Mouse (Mus musculus): ENCODE measurements around the gene Mrpl55. TPM values are rescaled to one million over a fixed set of nuclear protein-coding genes. Genes with fewer than 3 reads are reported as not detected.
A peak's percentile ranks its signal among the peaks of the same experiment; 100 is the strongest.

Mrpl55 gene
- polyA plus RNA-seq, 1 experiment from 2014 or later = 89.8 TPM

GRCm38 (mm10) chr11:59212892-59213494, 10.7 kb downstream of the Mrpl55 start:
- Histone ChIP-seq H3K9me3 (replicated peaks; ENCODE audit: control insufficient read depth, low read length) (no peaks in the 10 kb centered on the region), H3K4me2 (ENCODE audit: low read depth, low read length) (no peak overlapping the region), H3K9ac (replicated peaks; ENCODE audit: low read length) (no peak overlapping the region), H3K4me3 (ENCODE audit: low read depth, low read length) (no peak overlapping the region), H3K36me3 (replicated peaks; ENCODE audit: control insufficient read depth, insufficient read depth, low read depth, low read length) (peaks cover 3% of the 10 kb centered on the region), H3K27me3 (ENCODE audit: control insufficient read depth, insufficient read depth, low read length) (no peaks in the 10 kb centered on the region), H3K4me1 (ENCODE audit: control insufficient read depth, insufficient read depth, low read length) (peaks cover 3% of the 10 kb centered on the region; the same call in 1 of the 2 replicates), H3K27ac (replicated peaks; ENCODE audit: low read depth, low read length) (no peak overlapping the region)
- WGBS = 91% methylated on average over 12 of the region's 12 CpGs
- no peak for DNase-seq (ENCODE audit: low spot score)
- ATAC-seq (replicated peaks; ENCODE audit: insufficient number of reproducible peaks, low FRiP score, low TSS enrichment, low read depth) = no peak

GRCm38 (mm10) chr11:59216955-59217354, 14.7 kb downstream of the Mrpl55 start:
- peaks cover 3% of the 10 kb centered on the region for H3K36me3 ChIP-seq (replicated peaks; ENCODE audit: control insufficient read depth, insufficient read depth, low read depth, low read length)
- DNase-seq (ENCODE audit: low spot score) = no peak
- 84% methylated on average over 3 of the region's 3 CpGs for WGBS

GRCm38 (mm10) chr11:59218389-59218998, 16.2 kb downstream of the Mrpl55 start:
- Histone ChIP-seq H3K9ac (replicated peaks; ENCODE audit: low read length) (no peak overlapping the region), H3K4me1 (ENCODE audit: control insufficient read depth, insufficient read depth, low read length) (no peaks in the 10 kb centered on the region), H3K27ac (replicated peaks; ENCODE audit: low read depth, low read length) (no peak overlapping the region), H3K4me3 (ENCODE audit: low read depth, low read length) (no peak overlapping the region), H3K4me2 (ENCODE audit: low read depth, low read length) (no peak overlapping the region), H3K9me3 (replicated peaks; ENCODE audit: control insufficient read depth, low read length) (no peaks in the 10 kb centered on the region), H3K36me3 (replicated peaks; ENCODE audit: control insufficient read depth, insufficient read depth, low read depth, low read length) (no peaks in the 10 kb centered on the region), H3K27me3 (ENCODE audit: control insufficient read depth, insufficient read depth, low read length) (no peaks in the 10 kb centered on the region)
- peak; percentile 72 for DNase-seq (ENCODE audit: low spot score)
- ATAC-seq (replicated peaks; ENCODE audit: insufficient number of reproducible peaks, low FRiP score, low TSS enrichment, low read depth) = no peak
- WGBS = 84% methylated on average over 4 of the region's 4 CpGs

More at GRCm38 (mm10) chr11:59216955-59217354, 14.7 kb downstream of the Mrpl55 start:
- no peak overlapping the region for H3K27ac ChIP-seq (replicated peaks; ENCODE audit: low read depth, low read length)
- no peaks in the 10 kb centered on the region for H3K27me3 ChIP-seq (ENCODE audit: control insufficient read depth, insufficient read depth, low read length)
- H3K4me3 ChIP-seq (ENCODE audit: low read depth, low read length) = no peak overlapping the region
- no peak overlapping the region for H3K9ac ChIP-seq (replicated peaks; ENCODE audit: low read length)
- no peaks in the 10 kb centered on the region for H3K4me1 ChIP-seq (ENCODE audit: control insufficient read depth, insufficient read depth, low read length)
- H3K4me2 ChIP-seq (ENCODE audit: low read depth, low read length) = no peak overlapping the region
- ATAC-seq (replicated peaks; ENCODE audit: insufficient number of reproducible peaks, low FRiP score, low TSS enrichment, low read depth) = no peak
- H3K9me3 ChIP-seq (replicated peaks; ENCODE audit: control insufficient read depth, low read length) = no peaks in the 10 kb centered on the region

DNA sequence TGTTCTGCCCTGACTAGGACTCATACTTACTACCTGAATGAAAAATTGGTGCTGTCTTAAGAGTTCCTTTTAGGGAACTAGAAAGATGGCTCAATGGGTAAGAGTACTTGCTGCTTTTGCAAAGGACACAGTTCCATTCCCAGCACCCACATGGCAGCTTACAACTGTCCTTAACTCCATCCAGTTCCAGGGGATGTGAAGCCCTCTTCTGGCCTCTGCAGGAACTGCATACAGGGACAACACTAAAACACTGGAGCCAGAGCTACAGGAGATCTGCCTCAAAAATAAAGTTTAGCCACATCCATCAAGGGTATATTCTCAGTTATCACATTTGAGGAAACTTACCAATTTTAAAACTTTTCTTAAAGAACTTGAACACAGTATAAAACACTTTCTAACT, 16.8 kb downstream of the Mrpl55 start:
- H3K9ac ChIP-seq (replicated peaks; ENCODE audit: low read length) = no peak overlapping the region
- no peaks in the 10 kb centered on the region for H3K27me3 ChIP-seq (ENCODE audit: control insufficient read depth, insufficient read depth, low read length)
- H3K36me3 ChIP-seq (replicated peaks; ENCODE audit: control insufficient read depth, insufficient read depth, low read depth, low read length) = no peaks in the 10 kb centered on the region
- H3K9me3 ChIP-seq (replicated peaks; ENCODE audit: control insufficient read depth, low read length) = no peaks in the 10 kb centered on the region
- DNase-seq (ENCODE audit: low spot score) (peak; percentile 36), ATAC-seq (replicated peaks; ENCODE audit: insufficient number of reproducible peaks, low FRiP score, low TSS enrichment, low read depth) (no peak)
- no peaks in the 10 kb centered on the region for H3K4me1 ChIP-seq (ENCODE audit: control insufficient read depth, insufficient read depth, low read length)
- H3K4me3 ChIP-seq (ENCODE audit: low read depth, low read length) = no peak overlapping the region
- no peak overlapping the region for H3K4me2 ChIP-seq (ENCODE audit: low read depth, low read length)
- no peak overlapping the region for H3K27ac ChIP-seq (replicated peaks; ENCODE audit: low read depth, low read length)

DNA sequence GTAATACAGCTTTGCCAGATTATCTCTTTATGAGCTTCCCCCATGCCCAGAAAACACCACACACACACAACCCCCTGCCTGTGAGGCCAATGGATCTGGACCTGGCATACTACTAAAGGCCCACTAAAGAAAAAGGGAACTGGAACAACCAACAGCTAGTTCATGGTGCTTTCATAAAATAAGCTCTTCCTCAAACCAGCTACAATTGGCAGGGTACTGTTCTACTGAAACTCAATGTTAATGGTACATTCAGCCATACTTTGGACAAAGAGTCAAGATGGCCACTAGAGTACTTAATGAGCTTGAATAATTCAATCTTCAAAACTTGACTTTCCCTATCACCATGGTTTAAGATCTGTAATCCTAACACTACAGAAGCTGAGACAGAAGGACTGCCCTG, 19.3 kb downstream of the Mrpl55 start:
- ATAC-seq (replicated peaks; ENCODE audit: insufficient number of reproducible peaks, low FRiP score, low TSS enrichment, low read depth) (no peak), DNase-seq (ENCODE audit: low spot score) (no peak)
- Histone ChIP-seq H3K27ac (replicated peaks; ENCODE audit: low read depth, low read length) (no peak overlapping the region), H3K9me3 (replicated peaks; ENCODE audit: control insufficient read depth, low read length) (no peaks in the 10 kb centered on the region), H3K4me3 (ENCODE audit: low read depth, low read length) (no peak overlapping the region), H3K4me2 (ENCODE audit: low read depth, low read length) (no peak overlapping the region), H3K9ac (replicated peaks; ENCODE audit: low read length) (no peak overlapping the region), H3K27me3 (ENCODE audit: control insufficient read depth, insufficient read depth, low read length) (no peaks in the 10 kb centered on the region), H3K4me1 (ENCODE audit: control insufficient read depth, insufficient read depth, low read length) (peaks cover 6% of the 10 kb centered on the region), H3K36me3 (replicated peaks; ENCODE audit: control insufficient read depth, insufficient read depth, low read depth, low read length) (no peaks in the 10 kb centered on the region)

DNA sequence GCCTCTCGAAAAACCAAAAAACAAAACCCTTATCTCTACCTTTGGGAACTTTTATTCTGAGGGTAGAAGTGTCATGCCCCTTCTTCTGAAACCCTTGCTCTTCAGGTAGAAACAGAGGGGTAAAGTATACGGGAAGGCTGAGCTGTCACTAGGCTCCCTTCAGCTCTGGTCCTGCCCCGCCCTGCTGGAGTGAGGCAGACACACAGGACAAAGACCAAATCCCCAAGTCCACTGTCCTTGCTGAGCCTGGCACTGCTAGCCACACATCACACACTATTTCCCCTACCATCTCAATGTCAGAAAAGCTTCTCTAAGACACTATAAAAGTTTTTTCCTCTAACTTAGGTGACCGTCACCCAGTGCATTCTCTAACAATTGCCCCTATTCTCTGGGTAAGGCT, 20.0 kb downstream of the Mrpl55 start:
- H3K36me3 ChIP-seq (replicated peaks; ENCODE audit: control insufficient read depth, insufficient read depth, low read depth, low read length) = no peaks in the 10 kb centered on the region
- H3K27me3 ChIP-seq (ENCODE audit: control insufficient read depth, insufficient read depth, low read length) = no peaks in the 10 kb centered on the region
- H3K9ac ChIP-seq (replicated peaks; ENCODE audit: low read length) = no peak overlapping the region
- WGBS = 87% methylated on average over 4 of the region's 4 CpGs
- no peak overlapping the region for H3K27ac ChIP-seq (replicated peaks; ENCODE audit: low read depth, low read length)
- H3K9me3 ChIP-seq (replicated peaks; ENCODE audit: control insufficient read depth, low read length) = no peaks in the 10 kb centered on the region
- DNase-seq (ENCODE audit: low spot score) = no peak
- ATAC-seq (replicated peaks; ENCODE audit: insufficient number of reproducible peaks, low FRiP score, low TSS enrichment, low read depth) = no peak
- H3K4me1 ChIP-seq (ENCODE audit: control insufficient read depth, insufficient read depth, low read length) = peaks cover 7% of the 10 kb centered on the region
- H3K4me3 ChIP-seq (ENCODE audit: low read depth, low read length) = no peak overlapping the region
- no peak overlapping the region for H3K4me2 ChIP-seq (ENCODE audit: low read depth, low read length)

- H3K4me2 ChIP-seq (ENCODE audit: low read depth, low read length) = no peak overlapping the region
- no peak overlapping the region for H3K27ac ChIP-seq (replicated peaks; ENCODE audit: low read depth, low read length)
Observed at GRCm38 (mm10) chr11:59224025-59224424, 21.7 kb downstream of the Mrpl55 start.

DNA sequence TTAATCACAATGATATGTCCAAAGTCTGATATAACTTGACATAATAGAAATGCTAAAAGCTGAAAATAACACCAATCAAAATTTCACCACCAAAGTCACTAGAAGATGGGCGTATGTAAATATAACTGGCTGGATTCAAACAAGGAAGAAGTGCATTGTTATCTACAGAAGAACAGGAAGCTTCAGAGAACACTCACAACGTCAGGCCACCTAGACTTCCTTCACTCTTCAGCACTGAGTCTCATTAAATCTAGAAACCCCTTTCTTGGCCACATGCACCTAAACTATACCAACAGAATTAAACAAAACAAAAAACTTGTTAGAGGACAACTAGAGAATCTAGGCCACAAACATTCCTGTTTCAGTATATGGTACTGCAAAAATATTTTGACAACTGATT, 22.2 kb downstream of the Mrpl55 start:
- Histone ChIP-seq H3K4me3 (ENCODE audit: low read depth, low read length) (no peak overlapping the region), H3K9me3 (replicated peaks; ENCODE audit: control insufficient read depth, low read length) (no peaks in the 10 kb centered on the region), H3K4me2 (ENCODE audit: low read depth, low read length) (no peak overlapping the region), H3K9ac (replicated peaks; ENCODE audit: low read length) (no peak overlapping the region), H3K36me3 (replicated peaks; ENCODE audit: control insufficient read depth, insufficient read depth, low read depth, low read length) (no peaks in the 10 kb centered on the region), H3K4me1 (ENCODE audit: control insufficient read depth, insufficient read depth, low read length) (peaks cover 7% of the 10 kb centered on the region), H3K27ac (replicated peaks; ENCODE audit: low read depth, low read length) (no peak overlapping the region), H3K27me3 (ENCODE audit: control insufficient read depth, insufficient read depth, low read length) (no peaks in the 10 kb centered on the region)
- no peak for DNase-seq (ENCODE audit: low spot score)
- WGBS = 84% methylated on average over 2 of the region's 2 CpGs
- no peak for ATAC-seq (replicated peaks; ENCODE audit: insufficient number of reproducible peaks, low FRiP score, low TSS enrichment, low read depth)

More at GRCm38 (mm10) chr11:59224025-59224424, 21.7 kb downstream of the Mrpl55 start:
- H3K9ac ChIP-seq (replicated peaks; ENCODE audit: low read length) = no peak overlapping the region
- H3K4me1 ChIP-seq (ENCODE audit: control insufficient read depth, insufficient read depth, low read length) = peaks cover 7% of the 10 kb centered on the region
- no peak overlapping the region for H3K4me3 ChIP-seq (ENCODE audit: low read depth, low read length)
- H3K9me3 ChIP-seq (replicated peaks; ENCODE audit: control insufficient read depth, low read length) = no peaks in the 10 kb centered on the region
- ATAC-seq (replicated peaks; ENCODE audit: insufficient number of reproducible peaks, low FRiP score, low TSS enrichment, low read depth) = no peak
- no peaks in the 10 kb centered on the region for H3K27me3 ChIP-seq (ENCODE audit: control insufficient read depth, insufficient read depth, low read length)
- 95% methylated on average over 3 of the region's 3 CpGs for WGBS
- no peaks in the 10 kb centered on the region for H3K36me3 ChIP-seq (replicated peaks; ENCODE audit: control insufficient read depth, insufficient read depth, low read depth, low read length)
- no peak for DNase-seq (ENCODE audit: low spot score)

All from embryonic facial prominence, embryonic 11.5 days (tissue).